Mouse (Mus musculus) gastrocnemius, adult 18-20 months (tissue): Measurements from ENCODE around the gene Ipcef1. TPM values are rescaled to one million over a fixed set of nuclear protein-coding genes. Genes with fewer than 3 reads are reported as not detected.

Source experiments
- DNase-seq: peaks from one replicate; pipeline ENCODE4 v3.0.0; 2021; ENCODE audit warnings: low spot score
- total RNA-seq, 2 experiments: library from RNA; stranded (reverse); gene quantifications; 2 replicates each; pipeline ENCODE4 v1.2.3; 2021

The Ipcef1 gene
- total RNA-seq, 2 experiments from 2014 or later, result not detected

- no peak for DNase-seq
These were observed 83.9 kb downstream of the Ipcef1 start for GRCm38 (mm10) chr10:6968334-6968733.

DNA sequence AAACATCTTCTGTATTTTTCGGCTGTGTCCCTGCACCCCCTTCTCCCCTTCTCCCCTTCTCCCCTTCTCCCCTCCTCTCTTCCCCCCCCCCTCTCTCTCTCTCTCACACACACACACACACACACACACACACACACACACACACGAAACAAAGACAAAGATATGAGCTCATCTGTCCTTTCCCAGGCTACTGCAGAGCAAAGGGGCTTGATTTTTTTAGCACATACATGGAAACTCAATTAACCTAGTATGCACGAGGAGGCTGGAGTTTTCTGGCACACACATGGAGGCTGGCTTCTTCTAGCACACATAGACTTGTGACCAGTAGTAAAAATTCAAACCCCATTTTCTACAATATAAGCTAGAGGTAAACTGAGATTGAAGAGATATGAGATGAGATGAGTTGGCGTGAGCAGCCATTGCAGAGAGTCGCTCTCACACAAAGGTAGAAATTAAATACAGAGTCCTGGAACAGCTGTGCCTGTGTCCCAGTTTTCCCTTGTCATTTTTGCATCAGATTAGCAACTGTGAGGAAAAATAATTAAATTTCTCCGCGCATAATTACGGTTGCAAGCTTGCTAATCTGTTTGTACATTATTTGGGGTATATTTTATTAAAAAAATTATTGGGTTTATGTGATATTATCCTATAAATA is 84.6 kb downstream of the Ipcef1 start:
- DNase-seq, result no peak

DNA sequence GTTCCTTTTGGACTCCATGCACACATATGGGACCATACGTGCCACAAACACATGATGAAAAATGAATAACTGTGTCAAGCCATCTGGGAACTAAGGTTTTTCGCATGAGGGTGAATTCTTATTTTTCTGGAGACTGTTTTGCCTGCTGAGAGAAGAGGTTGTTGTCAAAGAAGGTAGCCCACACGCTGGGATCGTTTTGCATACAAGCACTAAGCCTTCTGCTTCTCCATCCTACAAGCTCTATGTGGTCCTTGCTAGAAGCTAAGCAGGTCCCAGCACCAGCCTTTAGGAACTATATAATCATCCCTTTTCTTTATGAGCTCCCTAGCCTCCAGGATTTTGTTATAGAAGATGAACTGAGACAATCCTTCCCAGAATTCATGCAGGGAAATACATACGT is 93.5 kb downstream of the Ipcef1 start:
- no peak for DNase-seq

DNA sequence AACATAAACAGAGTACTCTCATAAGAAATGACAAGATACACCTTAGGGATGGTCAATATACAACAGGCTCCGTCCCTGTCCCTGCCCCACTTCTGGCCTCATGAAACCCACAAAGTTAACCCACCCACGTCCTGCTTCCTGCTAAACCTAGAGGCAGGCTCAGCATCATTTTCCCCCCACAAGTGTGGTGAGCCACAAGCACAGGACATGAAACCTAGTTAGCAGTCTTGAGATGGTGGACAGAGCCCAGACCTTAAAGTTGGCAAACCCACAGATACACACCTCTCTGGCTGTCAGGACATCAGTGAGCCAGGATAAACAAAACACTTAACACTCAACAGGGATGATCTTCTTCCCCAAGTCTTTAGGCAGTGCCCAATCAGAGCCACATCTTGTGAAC is 95.9 kb downstream of the Ipcef1 start:
- DNase-seq, result no peak

GRCm38 (mm10) chr10:6954533-6954932 is 97.7 kb downstream of the Ipcef1 start:
- DNase-seq, result no peak

GRCm38 (mm10) chr10:6953115-6953514 is 99.2 kb downstream of the Ipcef1 start:
- DNase-seq, result no peak

DNA sequence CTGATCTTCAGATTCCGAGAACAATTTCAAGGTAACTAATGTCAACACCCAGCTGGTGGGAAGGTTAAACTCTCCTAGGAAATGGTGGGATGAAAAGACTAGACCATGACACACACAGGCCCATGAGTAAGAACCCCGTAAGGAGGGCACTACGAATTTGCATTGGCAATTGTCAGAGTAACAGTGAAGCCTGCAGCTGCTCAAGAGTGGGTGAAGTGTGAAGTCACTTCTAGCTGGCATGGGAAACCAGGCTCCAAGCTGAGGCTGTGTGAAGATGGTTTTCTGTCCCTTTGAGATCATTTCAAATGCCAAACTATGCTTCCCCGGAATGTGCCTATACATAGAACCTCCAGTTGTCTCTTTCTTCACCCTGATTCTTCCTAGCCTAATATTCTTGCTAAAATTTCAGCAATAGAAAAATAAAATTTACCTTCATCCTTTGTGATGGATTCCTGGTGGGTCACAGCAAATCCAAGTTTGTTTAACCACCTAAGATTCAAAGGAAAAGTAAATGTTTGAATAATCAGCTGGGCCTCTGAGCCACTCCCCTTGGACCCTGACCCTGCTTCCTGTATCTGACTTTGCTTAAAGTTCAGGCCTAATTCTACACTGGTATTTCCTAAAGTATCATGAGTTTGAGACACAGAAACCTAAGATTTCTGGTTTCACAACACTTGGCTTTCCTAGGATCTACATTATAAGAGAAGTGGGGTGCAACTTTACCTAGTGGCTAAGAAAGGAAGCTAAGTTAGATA is 115.4 kb downstream of the Ipcef1 start:
- no peak for DNase-seq

GRCm38 (mm10) chr10:6934776-6935175 is 117.5 kb downstream of the Ipcef1 start:
- no peak for DNase-seq

DNA sequence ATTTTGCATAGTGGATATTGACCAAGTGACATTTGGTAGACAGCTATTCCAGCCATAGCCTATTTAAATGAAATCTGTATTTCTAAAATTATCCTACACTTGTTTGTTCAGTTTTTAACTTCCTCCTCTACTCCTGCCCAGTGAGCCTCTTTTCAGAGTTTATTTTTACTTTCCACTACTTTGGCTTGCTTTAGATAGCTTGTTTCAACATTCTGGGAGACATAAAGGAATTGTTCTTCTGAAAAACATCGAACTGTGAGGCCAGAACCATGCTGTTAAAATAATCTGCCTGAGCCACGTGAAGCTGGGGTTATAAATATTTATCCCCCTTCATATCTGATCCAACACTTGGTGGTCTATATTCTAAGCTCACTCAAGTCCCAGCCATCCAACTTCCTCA is 121.4 kb downstream of the Ipcef1 start:
- DNase-seq, result no peak

DNA sequence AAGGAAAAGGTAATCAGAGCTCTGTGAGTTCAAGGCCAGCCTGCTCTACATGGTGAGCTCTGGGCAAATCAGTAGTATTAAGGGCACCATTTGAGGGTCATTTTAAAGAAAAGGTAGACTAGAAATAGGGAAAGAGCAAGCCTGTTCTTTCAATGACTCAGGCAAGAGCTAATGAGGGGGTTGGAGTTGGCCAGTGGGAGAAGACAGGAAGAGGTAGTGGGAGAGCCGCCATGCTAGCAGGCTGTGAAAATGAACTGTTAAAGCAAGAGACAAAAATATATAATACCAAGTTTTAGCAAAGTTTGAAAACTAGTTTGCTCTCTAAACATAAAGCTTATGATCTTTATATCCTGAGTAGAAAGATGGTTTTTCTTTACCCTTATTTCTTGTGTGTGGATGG is 121.9 kb downstream of the Ipcef1 start:
- DNase-seq, result no peak

- DNase-seq, result no peak
These were observed 123.4 kb downstream of the Ipcef1 start for GRCm38 (mm10) chr10:6928905-6929304.

DNA sequence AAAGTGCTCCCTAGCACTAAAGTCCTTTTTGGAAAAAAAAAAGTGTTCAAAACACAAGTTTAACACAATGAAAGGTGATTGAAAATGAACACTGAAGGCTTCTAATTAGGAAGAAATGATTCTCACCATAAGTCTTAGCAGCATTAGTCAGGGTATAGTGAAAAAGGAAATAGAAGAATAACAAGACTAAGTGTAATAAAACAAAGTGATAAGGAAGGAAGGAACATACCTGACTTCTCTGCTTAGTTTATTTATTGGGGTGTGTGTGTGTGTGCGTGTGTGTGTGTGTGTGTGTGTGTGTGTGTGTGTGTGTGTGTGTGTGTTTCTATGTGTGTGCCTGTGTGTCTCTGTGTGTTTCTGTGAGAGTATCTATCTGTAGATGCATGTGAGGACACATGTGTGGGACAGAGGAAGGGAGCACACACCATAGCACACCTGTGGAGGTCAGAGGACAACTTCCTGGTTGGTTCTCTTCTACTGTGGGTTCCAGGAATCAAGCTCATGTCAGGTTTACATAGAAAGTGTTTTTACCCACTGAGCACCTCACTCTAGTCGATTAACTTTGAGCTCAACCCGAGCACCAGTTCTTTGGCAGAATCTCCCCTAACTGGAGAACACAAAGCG is 124.6 kb downstream of the Ipcef1 start:
- DNase-seq, result no peak

DNA sequence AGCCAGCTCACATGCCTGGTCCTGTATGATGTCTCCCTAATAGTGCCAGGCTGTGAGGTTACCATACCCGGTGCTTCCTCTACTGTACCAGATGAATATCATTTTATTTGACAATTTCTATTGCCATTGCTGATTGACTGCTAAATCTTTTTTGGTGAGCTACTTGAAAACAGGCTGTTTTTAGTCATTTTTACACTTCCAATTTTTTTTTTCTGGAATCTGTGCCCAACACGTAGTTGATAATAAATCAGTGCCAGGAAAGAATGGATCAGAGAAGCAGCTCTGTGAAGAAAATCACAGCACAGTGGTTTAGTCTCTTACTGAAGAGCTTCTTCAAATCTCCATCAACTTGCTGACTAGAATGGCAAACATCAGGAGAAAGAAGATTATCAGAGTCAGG is 125.6 kb downstream of the Ipcef1 start:
- no peak for DNase-seq

DNA sequence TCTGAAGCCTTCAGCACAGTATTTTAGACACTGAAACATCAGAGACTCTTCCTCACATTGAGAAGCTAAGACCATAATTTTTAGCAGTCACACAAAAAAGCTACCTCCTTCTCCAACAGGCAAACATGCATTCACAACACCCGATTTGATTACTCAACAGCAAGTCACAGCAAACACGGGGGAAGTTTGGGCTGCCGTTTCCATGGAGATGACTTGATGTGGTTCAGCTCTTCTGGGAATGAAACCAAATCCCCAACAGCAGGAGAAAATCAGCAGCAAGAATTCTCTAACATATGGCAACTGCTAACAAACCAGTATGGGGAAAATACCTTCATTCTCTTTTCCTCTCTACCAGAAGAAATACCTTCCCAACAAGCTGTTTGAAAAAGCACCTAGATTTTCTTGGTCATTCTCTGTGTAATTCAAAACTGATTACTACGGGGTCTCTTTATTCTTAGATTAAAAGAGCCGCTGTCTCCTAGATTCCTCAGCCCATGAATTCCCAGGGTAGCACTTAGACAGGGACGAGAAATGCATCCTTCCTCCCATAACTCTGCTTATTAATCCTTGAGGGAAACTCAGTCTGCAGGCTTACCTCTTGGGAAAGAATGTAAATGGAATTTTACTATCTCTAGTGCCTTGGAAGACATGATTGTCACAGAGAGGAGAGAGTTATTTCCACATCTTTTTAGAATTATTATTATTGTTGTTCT is 135.6 kb downstream of the Ipcef1 start:
- DNase-seq, result no peak

GRCm38 (mm10) chr10:6915991-6916390 is 136.3 kb downstream of the Ipcef1 start:
- no peak for DNase-seq

DNA sequence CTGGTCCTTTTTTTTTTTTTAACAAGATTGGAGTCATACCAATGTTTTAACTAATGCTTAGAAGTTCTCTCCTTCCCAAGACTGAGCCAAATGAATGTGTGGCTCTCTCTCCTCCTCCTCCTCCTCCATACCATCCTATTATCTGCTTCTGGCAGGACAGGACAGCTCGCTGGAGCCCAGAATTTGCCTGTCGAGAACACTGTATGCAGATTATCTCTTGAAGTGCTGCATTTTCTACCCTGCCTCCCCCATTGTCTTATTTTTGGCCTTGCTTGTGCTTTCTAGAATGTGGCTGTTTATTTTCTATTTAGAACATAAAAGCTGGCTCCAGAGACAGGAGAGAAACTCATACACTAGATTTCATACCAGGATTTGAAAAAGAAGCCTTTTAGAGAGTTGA is 142.5 kb downstream of the Ipcef1 start:
- DNase-seq, result no peak

- DNase-seq, result no peak
These were observed 150.4 kb downstream of the Ipcef1 start for GRCm38 (mm10) chr10:6901819-6902393.

GRCm38 (mm10) chr10:6900126-6900525 is 152.2 kb downstream of the Ipcef1 start:
- no peak for DNase-seq

DNA sequence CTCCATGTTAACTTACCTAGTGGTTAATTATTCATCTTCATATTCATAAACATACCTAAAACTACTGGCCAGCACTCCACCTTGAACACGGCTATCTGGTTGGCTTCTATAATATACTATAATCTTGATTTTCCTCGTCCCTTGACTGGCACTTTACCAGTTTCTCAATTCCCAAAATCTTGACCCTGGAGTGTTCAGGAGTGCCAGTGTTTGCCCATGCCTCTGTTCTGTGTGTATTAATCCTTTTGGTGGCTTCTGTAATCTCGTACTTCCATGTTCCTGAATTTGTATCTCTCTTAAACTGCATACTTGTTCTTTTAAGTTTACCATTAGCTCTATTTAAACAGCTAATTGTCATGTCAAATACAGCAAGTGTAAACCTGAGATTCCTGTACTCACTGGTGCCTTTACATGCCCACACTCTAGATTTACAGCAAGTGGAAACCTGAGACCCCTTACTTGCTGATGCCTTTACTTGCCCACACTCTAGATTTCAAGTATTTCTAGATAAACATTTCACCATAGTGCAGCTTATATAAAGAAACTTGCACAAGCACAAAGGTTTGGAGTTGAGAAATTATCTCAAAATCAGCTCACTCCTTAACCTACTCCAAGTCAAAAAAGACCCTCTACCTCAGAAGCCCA is 155.5 kb downstream of the Ipcef1 start:
- no peak for DNase-seq

DNA sequence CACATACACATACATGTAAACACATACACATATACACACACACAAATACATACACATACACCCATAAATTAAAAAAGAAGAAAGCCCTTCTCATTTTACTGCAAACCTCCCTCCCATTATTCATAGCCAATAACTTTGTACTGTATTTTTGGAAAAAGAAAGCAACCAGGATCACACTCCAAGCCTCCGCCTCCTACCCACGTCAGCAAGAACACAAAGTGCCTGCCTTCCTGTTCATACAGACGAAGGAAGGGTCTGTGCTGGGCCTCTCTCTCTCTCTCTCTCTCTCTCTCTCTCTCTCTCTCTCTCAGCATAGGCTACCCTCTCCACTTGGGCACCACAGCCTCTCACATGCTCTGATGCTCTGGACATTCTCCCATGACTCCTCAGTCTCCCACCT is 156.5 kb downstream of the Ipcef1 start:
- DNase-seq, result no peak

- no peak for DNase-seq
These were observed 161.8 kb downstream of the Ipcef1 start for GRCm38 (mm10) chr10:6890348-6891009.
